Mouse (Mus musculus): ENCODE data around the gene Kif13a.

- TF ChIP-seq CTCF (IDR thresholded peaks at IDR 0.05; ENCODE audit: control insufficient read depth, insufficient read depth, low read length) = no peak
- TF ChIP-seq POLR2A (IDR thresholded peaks at IDR 0.05; ENCODE audit: borderline replicate concordance, control insufficient read depth, low read depth, low read length) = no peak
Observed at GRCm38 (mm10) chr13:46880736-46881135, 48.9 kb downstream of the Kif13a start.

Data from bone marrow, adult 2 months (tissue).